Mouse (Mus musculus): ENCODE results near the gene Fermt3.

Gene Fermt3

GRCm38 (mm10) chr19:6990712-6991111 is 28.6 kb downstream of the Fermt3 start:
- DNase-seq (ENCODE audit: low spot score), result no peak

- DNase-seq (ENCODE audit: low spot score), result no peak
Observed at GRCm38 (mm10) chr19:6989251-6989650, 30.0 kb downstream of the Fermt3 start.

- no peak for DNase-seq (ENCODE audit: low spot score)
Observed at GRCm38 (mm10) chr19:6987904-6988285, 31.4 kb downstream of the Fermt3 start.

- peak; percentile 56 for DNase-seq (ENCODE audit: low spot score)
Observed at GRCm38 (mm10) chr19:6987061-6987903, 32.0 kb downstream of the Fermt3 start, which contains the start of gene Vegfb. Vegfb (minus strand) TSS chr19:6987651.

GRCm38 (mm10) chr19:6985951-6986708 is 33.1 kb downstream of the Fermt3 start:
- no peak for DNase-seq (ENCODE audit: low spot score)

- DNase-seq (ENCODE audit: low spot score), result no peak
Observed at GRCm38 (mm10) chr19:6985300-6985699, 34.0 kb downstream of the Fermt3 start.

GRCm38 (mm10) chr19:6983621-6984020 is 35.6 kb downstream of the Fermt3 start:
- DNase-seq (ENCODE audit: low spot score), result no peak

- DNase-seq (ENCODE audit: low spot score), result no peak
Observed at GRCm38 (mm10) chr19:6981465-6981864, 37.8 kb downstream of the Fermt3 start.

GRCm38 (mm10) chr19:6980381-6981093 is 38.7 kb downstream of the Fermt3 start, which contains the start of gene Fkbp2:
Fkbp2 (minus strand) TSS chr19:6980501.
- peak; percentile 98 for DNase-seq (ENCODE audit: low spot score)

GRCm38 (mm10) chr19:6979486-6980380 is 39.5 kb downstream of the Fermt3 start:
- DNase-seq (ENCODE audit: low spot score), result peak; percentile 100

- DNase-seq (ENCODE audit: low spot score), result no peak
Observed at GRCm38 (mm10) chr19:6979001-6979479, 40.2 kb downstream of the Fermt3 start.

GRCm38 (mm10) chr19:6978639-6978974 is 40.7 kb downstream of the Fermt3 start:
- no peak for DNase-seq (ENCODE audit: low spot score)

GRCm38 (mm10) chr19:6977759-6978638 is 41.3 kb downstream of the Fermt3 start:
- no peak for DNase-seq (ENCODE audit: low spot score)

GRCm38 (mm10) chr19:6975537-6976521 is 43.4 kb downstream of the Fermt3 start, which contains the start of gene Plcb3:
Plcb3 (minus strand) TSS chr19:6976470.
- DNase-seq (ENCODE audit: low spot score), result peak; percentile 68

- DNase-seq (ENCODE audit: low spot score), result peak; percentile 77
Observed at GRCm38 (mm10) chr19:6974211-6975205, 44.8 kb downstream of the Fermt3 start, which contains the start of gene Ppp1r14b. Ppp1r14b (plus strand) TSS chr19:6974968.

GRCm38 (mm10) chr19:6973581-6974190 is 45.6 kb downstream of the Fermt3 start:
- no peak for DNase-seq (ENCODE audit: low spot score)
